ENCODE assay signal across 18 mouse cellular contexts in the genomic region with DNA sequence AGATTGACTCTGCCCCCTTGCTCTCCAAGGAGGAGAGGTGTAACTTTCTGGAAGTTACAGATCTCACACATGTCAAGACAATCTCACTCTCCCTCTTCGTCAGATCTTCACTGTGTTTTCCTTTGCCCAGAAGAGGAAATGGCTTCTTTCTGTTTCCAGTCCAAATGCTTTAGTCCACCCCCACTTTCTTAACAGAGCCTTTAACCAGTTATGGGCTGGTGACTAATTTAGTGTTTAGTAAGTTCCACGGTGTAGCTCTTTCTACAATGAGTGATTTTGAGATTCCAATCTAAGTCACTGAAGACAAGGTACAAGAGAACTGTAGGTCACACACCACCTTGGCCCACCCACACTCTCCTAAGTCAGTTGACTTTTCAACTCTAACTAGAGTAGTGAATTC.
"Had no signal": no experiment of that assay in that cellular context is flagged by ENCODE, and none has a peak within 500 bp of the region (broad histone marks: within the 10 kb centered on the region; RNA-seq: fewer than 3 reads in every experiment).

No protein-coding gene starts in this region.

- DNase-seq: lung, adult 18-20 months; lung, postnatal 4 days; midbrain, embryonic 14.5 days; retina, postnatal 1 day; right cerebral cortex, adult 18-20 months; right cerebral cortex, postnatal 25 days; right cerebral cortex, postnatal 4 days; spleen, adult 18-20 months; thymus, adult 18-20 months; thymus, postnatal 25 days; thymus, postnatal 4 days had no signal

- H3K27me3 ChIP-seq: liver, embryonic 12.5 days; midbrain, embryonic 12.5 days; neural tube, embryonic 13.5 days; neural tube, embryonic 15.5 days had no signal

- ATAC-seq: liver, embryonic 12.5 days had no signal

- H3K4me3 ChIP-seq: liver, embryonic 12.5 days; midbrain, embryonic 10.5 days; midbrain, embryonic 12.5 days; myocyte; neural tube, embryonic 13.5 days; neural tube, embryonic 15.5 days had no signal

- H3K4me2 ChIP-seq: liver, embryonic 12.5 days; midbrain, embryonic 12.5 days; neural tube, embryonic 13.5 days; neural tube, embryonic 15.5 days had no signal

- H3K4me1 ChIP-seq: liver, embryonic 12.5 days; midbrain, embryonic 12.5 days; neural tube, embryonic 13.5 days; neural tube, embryonic 15.5 days had no signal

- H3K9ac ChIP-seq: liver, embryonic 12.5 days; liver, embryonic 14.5 days; midbrain, embryonic 12.5 days; neural tube, embryonic 13.5 days; neural tube, embryonic 15.5 days had no signal

- H3K27ac ChIP-seq: liver, embryonic 12.5 days; liver, embryonic 14.5 days; midbrain, embryonic 10.5 days; midbrain, embryonic 12.5 days; neural tube, embryonic 13.5 days; neural tube, embryonic 15.5 days had no signal

- H3K36me3 ChIP-seq: liver, embryonic 12.5 days; midbrain, embryonic 10.5 days; midbrain, embryonic 12.5 days; neural tube, embryonic 13.5 days; neural tube, embryonic 15.5 days had no signal

- H3K9me3 ChIP-seq: liver, embryonic 12.5 days; midbrain, embryonic 10.5 days; midbrain, embryonic 12.5 days; neural tube, embryonic 13.5 days; neural tube, embryonic 15.5 days had no signal
